Mouse (Mus musculus) C2C12 (cell line): ENCODE measurements around the gene Zbtb8os. TPM values are rescaled to one million over a fixed set of nuclear protein-coding genes. Genes with fewer than 3 reads are reported as not detected.

Experiments used
- H3K27me3 ChIP-seq: one replicate; pipeline ENCODE4 v1.6.1; 2011; ENCODE audit not compliant: control insufficient read depth, insufficient read depth, insufficient read length
- H3K36me3 ChIP-seq: one replicate; pipeline ENCODE4 v1.6.1; 2011; ENCODE audit not compliant: control insufficient read depth, insufficient read depth
- H3K4me3 ChIP-seq: one replicate; pipeline ENCODE4 v1.5.1; 2011; ENCODE audit warnings: mild to moderate bottlenecking, control low read depth; ENCODE audit not compliant: poor library complexity, insufficient read depth, severe bottlenecking
- H3K79me2 ChIP-seq: one replicate; pipeline ENCODE4 v1.6.1; 2011; ENCODE audit not compliant: control insufficient read depth, insufficient read depth
- H3K79me3 ChIP-seq: one replicate; pipeline ENCODE4 v1.6.1; 2011; ENCODE audit warnings: low read depth, control low read depth
- H3ac ChIP-seq: one replicate; pipeline ENCODE3; 2011; ENCODE audit warnings: low read depth; ENCODE audit not compliant: control insufficient read depth, insufficient read length
- CEBPB ChIP-seq: IDR thresholded peaks from one replicate; pipeline ENCODE4 v1.6.1; 2011; ENCODE audit warnings: low read depth, mild to moderate bottlenecking, control low read depth, moderate library complexity
- CTCF ChIP-seq: IDR thresholded peaks from one replicate; pipeline ENCODE4 v1.5.1; 2011; ENCODE audit not compliant: control insufficient read depth, insufficient read depth, insufficient read length
- FOSL1 ChIP-seq: IDR thresholded peaks from one replicate; pipeline ENCODE4 v1.8.0; 2011; ENCODE audit warnings: mild to moderate bottlenecking, low read length; ENCODE audit not compliant: poor library complexity, insufficient read depth, severe bottlenecking
- MAX ChIP-seq: IDR thresholded peaks from one replicate; pipeline ENCODE4 v1.6.1; 2011; ENCODE audit warnings: mild to moderate bottlenecking, control low read depth
- MYOD1 ChIP-seq: IDR thresholded peaks from one replicate; pipeline ENCODE4 v1.6.1; 2011; ENCODE audit warnings: low read depth; ENCODE audit not compliant: control insufficient read depth, insufficient read length
- MYOG ChIP-seq: IDR thresholded peaks from one replicate; pipeline ENCODE4 v1.6.1; 2011; ENCODE audit not compliant: control insufficient read depth, insufficient read length; ENCODE audit errors: extremely low read depth
- USF1 ChIP-seq: IDR thresholded peaks from one replicate; pipeline ENCODE4 v1.6.1; 2011; ENCODE audit warnings: low read depth, mild to moderate bottlenecking, control low read depth, moderate library complexity
- long read RNA-seq, 2 experiments: library from polyadenylated mRNA; unstranded; transcript quantifications; one replicate each; pipeline ENCODE4 v2.0.0; 2019 to 2020
- polyA plus RNA-seq: library from polyadenylated mRNA; unstranded; fragments of >200 nt; fragmentation: generic; extraction: Trizol; gene quantifications from one replicate; pipeline ENCODE4 v1.2.1, GENCODE M21; 2012; ENCODE audit warnings: missing spikeins

The Zbtb8os gene
- 31.2 TPM for polyA plus RNA-seq
- long read RNA-seq, experiment 1, transcript Zbtb8os-204 (7 exons, 3,833 nt) = major isoform, 31 of 35 reads
- long read RNA-seq, experiment 1, partial matches to known transcripts = 1 of 35 reads
- long read RNA-seq, experiment 1, other reads (novel, unspliced or antisense) = 2 of 35 reads
- long read RNA-seq, experiment 2, transcript Zbtb8os-204 (7 exons, 3,833 nt) = major isoform, 15 of 15 reads
- long read RNA-seq, experiment 2, partial matches to known transcripts = 0 of 15 reads
- long read RNA-seq, experiment 2, other reads (novel, unspliced or antisense) = 0 of 15 reads

GRCm38 (mm10) chr4:129335216-129336074 is at the start of gene Zbtb8os, which contains the start of gene Rbbp4:
Zbtb8os (plus strand) TSS chr4:129335695.
Rbbp4 (minus strand) TSS chr4:129335370.
- peaks cover 69% of the 10 kb centered on the region for H3K79me2 ChIP-seq
- peaks cover 52% of the 10 kb centered on the region for H3K79me3 ChIP-seq
- no peaks in the 10 kb centered on the region for H3K27me3 ChIP-seq
- no peak for TF ChIP-seq CEBPB
- TF ChIP-seq CTCF = no peak
- peak; percentile 35 for TF ChIP-seq MAX
- TF ChIP-seq USF1 = peak; percentile 90
- TF ChIP-seq MYOD1 = no peak
- TF ChIP-seq FOSL1 = no peak
- no peak for TF ChIP-seq MYOG
- peak within 1 kb of the TSS; percentile 90 for H3K4me3 ChIP-seq
- peak within 1 kb of the TSS; percentile 96 for H3ac ChIP-seq
- peaks cover 32% of the 10 kb centered on the region for H3K36me3 ChIP-seq

- Histone ChIP-seq H3K79me2 (peaks cover 10% of the 10 kb centered on the region), H3ac (peak overlapping the region; percentile 25), H3K79me3 (peaks cover 1% of the 10 kb centered on the region), H3K27me3 (no peaks in the 10 kb centered on the region), H3K4me3 (peak overlapping the region; percentile 42), H3K36me3 (no peaks in the 10 kb centered on the region)
- TF ChIP-seq FOSL1 (no peak), MYOD1 (peak; percentile 88)
Measured at GRCm38 (mm10) chr4:129286001-129286682, 49.4 kb upstream of the Zbtb8os start.

GRCm38 (mm10) chr4:129286683-129287471 is 48.6 kb upstream of the Zbtb8os start:
- Histone ChIP-seq H3K79me2 (peaks cover 18% of the 10 kb centered on the region), H3K4me3 (peak overlapping the region; percentile 42), H3K79me3 (peaks cover 4% of the 10 kb centered on the region), H3K36me3 (no peaks in the 10 kb centered on the region), H3K27me3 (no peaks in the 10 kb centered on the region), H3ac (peak overlapping the region; percentile 65)
- TF ChIP-seq CEBPB (no peak), MYOG (no peak), MAX (no peak), FOSL1 (no peak), USF1 (no peak), MYOD1 (peak; percentile 83), CTCF (no peak)

GRCm38 (mm10) chr4:129287472-129287981 is 48.0 kb upstream of the Zbtb8os start, which contains the start of gene Sync:
Sync (plus strand) TSS chr4:129287617.
- Histone ChIP-seq H3ac (peak within 1 kb of the TSS; percentile 91), H3K4me3 (peak within 1 kb of the TSS; percentile 42), H3K36me3 (no peaks in the 10 kb centered on the region), H3K27me3 (no peaks in the 10 kb centered on the region), H3K79me2 (peaks cover 18% of the 10 kb centered on the region), H3K79me3 (peaks cover 4% of the 10 kb centered on the region)
- no peak for TF ChIP-seq FOSL1
- no peak for TF ChIP-seq USF1
- TF ChIP-seq MAX = no peak
- no peak for TF ChIP-seq MYOG
- no peak for TF ChIP-seq CTCF
- TF ChIP-seq CEBPB = no peak
- TF ChIP-seq MYOD1 = no peak

GRCm38 (mm10) chr4:129288067-129288466 is 47.4 kb upstream of the Zbtb8os start:
- Histone ChIP-seq H3K79me3 (peaks cover 4% of the 10 kb centered on the region), H3K36me3 (no peaks in the 10 kb centered on the region), H3ac (peak overlapping the region; percentile 77), H3K4me3 (peak overlapping the region; percentile 42), H3K27me3 (no peaks in the 10 kb centered on the region), H3K79me2 (peaks cover 18% of the 10 kb centered on the region)
- TF ChIP-seq MYOD1 (peak; percentile 57), CEBPB (no peak), FOSL1 (no peak), MAX (no peak), CTCF (no peak), MYOG (no peak), USF1 (no peak)
